Mouse (Mus musculus) myocyte (in vitro differentiated cells): ENCODE measurements around the gene Ryr1.

Experiments used
- CEBPB ChIP-seq: IDR thresholded peaks from 2 replicates; pipeline ENCODE4 v1.6.1; 2011; ENCODE audit warnings: mild to moderate bottlenecking, moderate library complexity; ENCODE audit not compliant: poor library complexity, insufficient read depth, severe bottlenecking
- E2F4 ChIP-seq: IDR thresholded peaks from one replicate; pipeline ENCODE4 v1.6.1; 2011; ENCODE audit warnings: mild to moderate bottlenecking, control low read depth, moderate library complexity; ENCODE audit not compliant: insufficient read depth
- MAX ChIP-seq: IDR thresholded peaks from one replicate; pipeline ENCODE4 v1.6.1; 2011; ENCODE audit warnings: low read depth, mild to moderate bottlenecking, control low read depth
- MYOD1 ChIP-seq, 3 experiments: IDR thresholded peaks; one replicate each; pipeline ENCODE4 v1.6.1; 2011; ENCODE audit warnings: control low read depth in 2 of 3, low read depth in 2 of 3, mild to moderate bottlenecking in 2 of 3, moderate library complexity in 1 of 3; ENCODE audit not compliant: insufficient read length in 2 of 3, control insufficient read depth in 1 of 3
- MYOG ChIP-seq, 3 experiments: IDR thresholded peaks; one replicate each; pipeline ENCODE4 v1.6.1; 2011; ENCODE audit warnings: control low read depth in 2 of 3, low read depth in 2 of 3, mild to moderate bottlenecking in 2 of 3; ENCODE audit not compliant: insufficient read length in 2 of 3, control insufficient read depth in 1 of 3, insufficient read depth in 1 of 3
- POLR2A ChIP-seq: IDR thresholded peaks from one replicate; pipeline ENCODE4 v1.6.1; 2011; ENCODE audit warnings: low read depth, mild to moderate bottlenecking, control low read depth, moderate library complexity; ENCODE audit not compliant: insufficient read length
- POLR2AphosphoS2 ChIP-seq: IDR thresholded peaks from one replicate; pipeline ENCODE4 v1.6.1; 2011; ENCODE audit warnings: low read depth, control low read depth; ENCODE audit not compliant: insufficient read length
- REST ChIP-seq: IDR thresholded peaks from one replicate; pipeline ENCODE4 v1.6.1; 2011; ENCODE audit warnings: mild to moderate bottlenecking, control low read depth, moderate library complexity; ENCODE audit not compliant: insufficient read depth, insufficient read length
- TCF12 ChIP-seq: IDR thresholded peaks from one replicate; pipeline ENCODE4 v1.6.1; 2011; ENCODE audit warnings: mild to moderate bottlenecking, control low read depth; ENCODE audit not compliant: poor library complexity, insufficient read depth, severe bottlenecking

GRCm38 (mm10) chr7:29169231-29170065, 44.5 kb upstream of the Ryr1 start:
- peak; percentile 15 for TF ChIP-seq POLR2A
- TF ChIP-seq MYOG (IDR thresholded peaks at IDR 0.05; ENCODE audit: control insufficient read depth in 1 of 3, insufficient read depth in 1 of 3, insufficient read length in 2 of 3, low read depth in 2 of 3) = no peak
- TF ChIP-seq CEBPB = no peak
- no peak for TF ChIP-seq TCF12
- TF ChIP-seq MYOD1 (IDR thresholded peaks at IDR 0.05; ENCODE audit: control insufficient read depth in 1 of 3, insufficient read length in 2 of 3, low read depth in 2 of 3) = no peak
- TF ChIP-seq REST = no peak
- TF ChIP-seq MAX = no peak
- TF ChIP-seq E2F4 = no peak
- TF ChIP-seq POLR2AphosphoS2 = no peak
